Mouse (Mus musculus) midbrain, embryonic 11.5 days (tissue): Measurements from ENCODE around the gene Rnase10. TPM values are rescaled to one million over a fixed set of nuclear protein-coding genes. Genes with fewer than 3 reads are reported as not detected.
A peak's percentile ranks its signal among the peaks of the same experiment; 100 is the strongest.
"Not testable (repeated sequence)": the region's sequence is repeated elsewhere in the genome, so short reads cannot be mapped to it uniquely, and the experiment has no call there.

ENCODE experiments used
- ATAC-seq: fragments of 200-750 bp; cut with Nextera tagmentation; 2 replicates; pipeline ENCODE4 v1.8.0; 2017; ENCODE audit warnings: moderate TSS enrichment, moderate library complexity; ENCODE audit not compliant: low FRiP score
- DNase-seq: peaks from one replicate; pipeline ENCODE4 v3.0.0; 2015; ENCODE audit warnings: low spot score; ENCODE audit errors: missing footprints
- H3K27ac ChIP-seq: fragments of 300-500 bp; sonication (generic); 2 replicates; pipeline ENCODE4 v1.5.1; 2014; ENCODE audit warnings: low read depth, low read length
- H3K27me3 ChIP-seq: fragments of 300-500 bp; sonication (generic); 2 replicates; pipeline ENCODE4 v1.6.1; 2014; ENCODE audit warnings: mild to moderate bottlenecking, low read length, moderate library complexity, mixed read lengths; ENCODE audit not compliant: control insufficient read depth, insufficient read depth
- H3K36me3 ChIP-seq: fragments of 300-500 bp; sonication (generic); 2 replicates; pipeline ENCODE4 v1.6.1; 2014; ENCODE audit warnings: mild to moderate bottlenecking, low read length, moderate library complexity, mixed read lengths; ENCODE audit not compliant: control insufficient read depth, insufficient read depth
- H3K4me1 ChIP-seq: fragments of 300-500 bp; sonication (generic); 2 replicates; pipeline ENCODE4 v1.6.1; 2014; ENCODE audit warnings: low read length; ENCODE audit not compliant: control insufficient read depth, insufficient read depth
- H3K4me2 ChIP-seq: fragments of 300-500 bp; sonication (generic); 2 replicates; pipeline ENCODE4 v1.6.1; 2014; ENCODE audit warnings: mild to moderate bottlenecking, moderate library complexity
- H3K4me3 ChIP-seq: fragments of 300-500 bp; sonication (generic); 2 replicates; pipeline ENCODE4 v1.5.1; 2014; ENCODE audit warnings: low read depth, low read length
- H3K9ac ChIP-seq: fragments of 300-500 bp; sonication (generic); 2 replicates; pipeline ENCODE4 v1.6.1; 2014; ENCODE audit warnings: low read length
- H3K9me3 ChIP-seq: fragments of 300-500 bp; sonication (generic); 2 replicates; pipeline ENCODE4 v1.6.1; 2016; ENCODE audit warnings: low read length; ENCODE audit not compliant: control insufficient read depth
- WGBS: fragments of 180-500 bp; shearing (Covaris S2); extraction: QIAGEN DNeasy Blood & Tissue Kit; methylation state at CpG from one replicate; pipeline ENCODE4 v1.1.7; 2014; 5-methylcytosine and 5-hydroxymethylcytosine counted together
- polyA plus RNA-seq: library from polyadenylated mRNA; unstranded; fragments of >200 nt; fragmentation: Nextera tagmentation; extraction: Ambion mirVana; gene quantifications from 2 replicates; pipeline ENCODE4 v1.2.1, GENCODE M21; 2014

Rnase10 gene
- polyA plus RNA-seq, 1 experiment from 2014 or later, result not detected

- peaks cover under 1% of the 10 kb centered on the region; the same call in 1 of the 2 replicates for H3K4me1 ChIP-seq
- H3K27ac ChIP-seq, result no peak overlapping the region
- no peak overlapping the region for H3K4me3 ChIP-seq
- no peak for ATAC-seq
- H3K9me3 ChIP-seq, result no peaks in the 10 kb centered on the region
- no peak for DNase-seq
- no peak overlapping the region for H3K9ac ChIP-seq
- H3K4me2 ChIP-seq, result no peak overlapping the region
- 44% methylated on average over 5 of the region's 5 CpGs for WGBS
- H3K27me3 ChIP-seq, result no peaks in the 10 kb centered on the region
- H3K36me3 ChIP-seq, result no peaks in the 10 kb centered on the region
These were observed 32.5 kb upstream of the Rnase10 start for GRCm38 (mm10) chr14:50975001-50975400.

- no peak overlapping the region for H3K4me3 ChIP-seq
- no peaks in the 10 kb centered on the region for H3K4me1 ChIP-seq
- peak; percentile 50; the same call in 1 of the 2 replicates for ATAC-seq
- H3K27me3 ChIP-seq, result no peaks in the 10 kb centered on the region
- 20% methylated on average over 9 of the region's 9 CpGs for WGBS
- H3K9me3 ChIP-seq, result no peaks in the 10 kb centered on the region
- peak; percentile 89 for DNase-seq
- H3K27ac ChIP-seq, result no peak overlapping the region
- H3K36me3 ChIP-seq, result no peaks in the 10 kb centered on the region
- H3K4me2 ChIP-seq, result peak overlapping the region; percentile 3; the same call in 1 of the 2 replicates
- peak overlapping the region; percentile 4 for H3K9ac ChIP-seq
These were observed 30.9 kb upstream of the Rnase10 start for GRCm38 (mm10) chr14:50976674-50977073.

- H3K36me3 ChIP-seq, ATAC-seq, H3K4me1 ChIP-seq, H3K9me3 ChIP-seq, H3K4me2 ChIP-seq, H3K27ac ChIP-seq, H3K27me3 ChIP-seq, H3K4me3 ChIP-seq, H3K9ac ChIP-seq, DNase-seq: not testable (repeated sequence)
- WGBS, result 90% methylated on average over 6 of the region's 6 CpGs
These were observed 29.1 kb upstream of the Rnase10 start for GRCm38 (mm10) chr14:50978451-50978850.

GRCm38 (mm10) chr14:50979631-50980030 is 27.9 kb upstream of the Rnase10 start:
- no peak for ATAC-seq
- Histone ChIP-seq H3K4me2 (no peak overlapping the region), H3K9me3 (no peaks in the 10 kb centered on the region), H3K4me3 (no peak overlapping the region), H3K27me3 (no peaks in the 10 kb centered on the region), H3K27ac (no peak overlapping the region), H3K9ac (no peak overlapping the region), H3K36me3 (no peaks in the 10 kb centered on the region), H3K4me1 (no peaks in the 10 kb centered on the region)
- no peak for DNase-seq

GRCm38 (mm10) chr14:50981207-50981606 is 26.3 kb upstream of the Rnase10 start:
- Histone ChIP-seq H3K4me2 (no peak overlapping the region), H3K27ac (no peak overlapping the region), H3K9ac (no peak overlapping the region), H3K9me3 (no peaks in the 10 kb centered on the region), H3K4me3 (no peak overlapping the region), H3K4me1 (no peaks in the 10 kb centered on the region), H3K36me3 (no peaks in the 10 kb centered on the region), H3K27me3 (no peaks in the 10 kb centered on the region)
- 60% methylated on average over 2 of the region's 2 CpGs for WGBS
- ATAC-seq, result no peak
- no peak for DNase-seq

DNA sequence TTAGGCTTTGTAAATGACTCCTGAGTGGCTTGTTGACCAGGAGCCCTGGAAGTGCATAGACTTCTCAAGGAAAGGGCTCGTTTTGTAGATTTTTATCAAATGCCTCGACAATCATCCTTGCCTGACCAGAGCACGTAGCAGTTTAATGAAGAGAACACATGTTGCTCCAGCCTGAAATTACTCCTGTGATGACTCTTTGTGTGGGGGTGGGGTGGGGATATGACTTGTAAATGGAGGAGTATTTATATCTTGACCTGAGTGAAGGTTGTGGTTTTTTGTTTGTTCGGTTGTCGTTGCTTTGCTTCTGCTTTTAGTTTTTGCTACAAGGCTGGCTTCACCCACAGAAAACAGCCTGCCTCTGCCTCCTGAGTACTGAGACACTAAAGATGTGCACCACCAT is 25.7 kb upstream of the Rnase10 start:
- H3K4me2 ChIP-seq, result no peak overlapping the region
- no peak overlapping the region for H3K9ac ChIP-seq
- no peaks in the 10 kb centered on the region for H3K36me3 ChIP-seq
- H3K27ac ChIP-seq, result no peak overlapping the region
- DNase-seq (no peak), ATAC-seq (no peak)
- no peaks in the 10 kb centered on the region for H3K9me3 ChIP-seq
- no peak overlapping the region for H3K4me3 ChIP-seq
- no peaks in the 10 kb centered on the region for H3K4me1 ChIP-seq
- WGBS, result 90% methylated on average over 5 of the region's 5 CpGs
- H3K27me3 ChIP-seq, result no peaks in the 10 kb centered on the region

GRCm38 (mm10) chr14:50987668-50988067 is 19.9 kb upstream of the Rnase10 start:
- no peak overlapping the region for H3K9ac ChIP-seq
- ATAC-seq (no peak), DNase-seq (no peak)
- H3K36me3 ChIP-seq, result no peaks in the 10 kb centered on the region
- H3K27me3 ChIP-seq, result no peaks in the 10 kb centered on the region
- H3K4me3 ChIP-seq, result no peak overlapping the region
- 83% methylated on average over 2 of the region's 2 CpGs for WGBS
- no peak overlapping the region for H3K27ac ChIP-seq
- H3K4me2 ChIP-seq, result no peak overlapping the region
- H3K4me1 ChIP-seq, result no peaks in the 10 kb centered on the region
- H3K9me3 ChIP-seq, result no peaks in the 10 kb centered on the region

DNA sequence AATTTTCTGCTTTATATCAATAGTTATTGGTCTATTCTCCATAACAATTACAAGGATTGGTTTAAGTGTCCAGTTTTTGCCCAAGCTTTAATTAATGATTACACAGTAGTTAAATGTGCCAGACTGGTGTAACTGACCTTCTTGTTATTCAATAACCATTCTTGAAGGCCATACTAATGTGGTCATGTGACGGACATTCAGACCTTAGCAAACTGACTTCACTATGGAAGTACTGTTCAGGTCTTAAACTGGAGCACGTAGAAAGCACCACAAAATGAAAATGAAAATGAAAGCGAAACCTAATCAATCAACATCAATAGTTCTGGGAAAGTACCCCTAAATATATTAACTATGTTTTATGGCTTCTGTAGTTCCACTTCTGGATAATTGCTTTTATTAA is 16.5 kb upstream of the Rnase10 start:
- WGBS, result 84% methylated on average over 3 of the region's 3 CpGs
- no peak overlapping the region for H3K4me2 ChIP-seq
- H3K27ac ChIP-seq, result no peak overlapping the region
- no peak overlapping the region for H3K9ac ChIP-seq
- DNase-seq (peak; percentile 17), ATAC-seq (no peak)
- no peaks in the 10 kb centered on the region for H3K9me3 ChIP-seq
- no peaks in the 10 kb centered on the region for H3K4me1 ChIP-seq
- H3K36me3 ChIP-seq, result no peaks in the 10 kb centered on the region
- H3K4me3 ChIP-seq, result no peak overlapping the region
- no peaks in the 10 kb centered on the region for H3K27me3 ChIP-seq

- no peak for DNase-seq
- H3K9ac ChIP-seq, result no peak overlapping the region
- H3K36me3 ChIP-seq, result no peaks in the 10 kb centered on the region
- no peak overlapping the region for H3K27ac ChIP-seq
- no peak overlapping the region for H3K4me3 ChIP-seq
- WGBS, result 86% methylated on average over 3 of the region's 3 CpGs
- ATAC-seq, result no peak
- no peaks in the 10 kb centered on the region for H3K27me3 ChIP-seq
- no peak overlapping the region for H3K4me2 ChIP-seq
- H3K9me3 ChIP-seq, result no peaks in the 10 kb centered on the region
- no peaks in the 10 kb centered on the region for H3K4me1 ChIP-seq
These were observed 10.5 kb upstream of the Rnase10 start for GRCm38 (mm10) chr14:50997088-50997487.
